Mouse (Mus musculus): ENCODE measurements around the gene Pkp3.

Gene Pkp3

GRCm38 (mm10) chr7:141093950-141094349 is 15.9 kb downstream of the Pkp3 start:
- DNase-seq (ENCODE audit: low spot score in 2 of 2) = no peak

DNA sequence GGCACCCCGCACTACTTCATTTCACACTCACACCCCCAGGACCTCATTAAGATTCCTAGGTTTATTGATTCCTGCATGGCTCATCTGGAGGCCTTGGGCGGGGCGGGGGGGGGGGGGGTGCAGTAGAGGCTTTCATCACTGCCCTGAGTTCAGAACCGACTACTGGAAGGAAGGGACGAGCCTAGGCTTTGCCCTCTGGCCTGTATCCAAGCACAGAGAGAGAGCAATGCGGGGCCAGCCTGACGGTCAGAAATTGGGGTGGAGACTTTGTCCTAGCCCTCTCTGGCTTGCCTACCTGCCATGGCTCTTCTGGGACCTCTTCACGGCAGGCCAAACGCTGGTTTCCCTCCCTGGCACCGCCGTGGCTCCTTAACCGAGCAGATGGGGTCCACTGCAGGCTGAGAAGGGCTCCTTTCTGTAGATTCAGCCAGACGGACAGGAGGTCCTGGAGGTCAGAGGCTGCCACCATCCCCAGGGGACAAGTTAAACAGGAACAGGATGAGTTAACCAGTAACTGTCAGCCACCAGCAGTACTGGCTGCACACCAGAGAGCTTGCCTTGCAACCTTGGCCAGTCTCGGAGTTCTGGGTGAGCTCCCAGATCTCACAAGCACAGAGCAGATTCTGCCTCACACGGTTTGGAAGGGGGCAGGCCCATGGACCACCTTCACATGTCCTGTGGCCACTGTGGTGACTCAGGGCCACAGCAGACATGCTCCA is 16.6 kb downstream of the Pkp3 start:
- no peak for DNase-seq (ENCODE audit: low spot score in 2 of 2)

DNA sequence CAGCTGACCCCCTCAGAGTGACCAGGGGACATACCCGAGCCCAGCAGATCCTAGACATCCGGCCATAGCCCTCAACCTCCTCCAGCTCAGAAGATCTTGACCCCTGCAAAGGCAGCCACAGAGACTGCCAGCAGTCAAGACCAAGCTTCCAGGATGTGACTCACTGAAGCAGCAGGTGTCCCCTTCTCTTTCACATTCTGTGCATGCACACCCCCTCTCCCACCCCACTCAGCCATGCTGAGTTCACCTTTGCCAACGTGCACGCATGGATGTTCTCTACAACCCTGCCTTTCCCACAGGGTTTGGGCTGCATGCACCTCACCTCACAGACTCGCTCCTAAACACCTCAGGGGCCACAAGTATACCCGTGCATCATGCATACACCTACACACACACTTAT is 18.0 kb downstream of the Pkp3 start:
- DNase-seq (ENCODE audit: low spot score in 2 of 2) = no peak

- DNase-seq (ENCODE audit: low spot score in 2 of 2) = no peak
These were observed 18.6 kb downstream of the Pkp3 start for GRCm38 (mm10) chr7:141096649-141097056.

GRCm38 (mm10) chr7:141097177-141097576 is 19.2 kb downstream of the Pkp3 start:
- no peak for DNase-seq (ENCODE audit: low spot score in 2 of 2)

DNA sequence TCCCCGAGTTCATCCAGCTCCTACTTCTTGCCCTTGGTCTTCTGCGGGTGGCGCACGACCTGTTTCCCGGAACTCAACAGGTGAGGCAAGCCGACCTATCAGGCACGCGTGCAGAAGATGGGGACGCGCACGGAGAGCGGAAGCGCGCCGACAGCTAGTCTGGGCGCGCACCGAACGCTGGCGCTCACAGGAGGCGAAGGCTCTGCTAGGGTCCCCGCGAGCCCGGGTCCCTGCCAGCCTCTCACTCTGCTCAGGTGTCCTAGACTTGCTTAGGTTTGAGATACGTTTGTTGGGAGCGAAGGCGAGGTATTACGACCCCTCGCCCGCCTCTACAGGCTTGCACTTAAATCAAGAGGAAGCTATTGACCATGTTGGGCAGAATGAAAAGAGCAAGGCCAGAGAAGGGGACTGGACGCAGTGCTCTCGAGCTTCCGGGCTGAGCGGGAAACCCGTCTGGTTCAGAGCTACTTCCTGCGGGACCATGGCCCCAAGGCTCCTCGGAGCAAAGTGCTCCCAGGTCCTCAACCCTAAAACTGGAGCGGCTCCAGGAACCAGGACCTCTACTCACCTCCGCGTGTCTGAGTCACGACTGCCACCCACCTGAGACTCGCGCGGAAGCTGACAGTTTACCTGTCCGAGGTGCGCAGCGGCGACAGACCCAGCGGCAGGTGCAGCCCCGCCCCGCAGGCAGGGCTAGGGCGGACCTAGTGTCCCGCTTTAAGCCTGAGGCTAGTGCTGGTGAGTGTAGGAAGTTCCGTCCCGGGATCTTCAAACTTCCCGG is 22.1 kb downstream of the Pkp3 start, which contains the start of gene Sigirr:
Gene Sigirr (minus strand): TSS at position 662 of the 781 bp plus-strand sequence.
- DNase-seq (ENCODE audit: low spot score in 2 of 2) = no peak

DNA sequence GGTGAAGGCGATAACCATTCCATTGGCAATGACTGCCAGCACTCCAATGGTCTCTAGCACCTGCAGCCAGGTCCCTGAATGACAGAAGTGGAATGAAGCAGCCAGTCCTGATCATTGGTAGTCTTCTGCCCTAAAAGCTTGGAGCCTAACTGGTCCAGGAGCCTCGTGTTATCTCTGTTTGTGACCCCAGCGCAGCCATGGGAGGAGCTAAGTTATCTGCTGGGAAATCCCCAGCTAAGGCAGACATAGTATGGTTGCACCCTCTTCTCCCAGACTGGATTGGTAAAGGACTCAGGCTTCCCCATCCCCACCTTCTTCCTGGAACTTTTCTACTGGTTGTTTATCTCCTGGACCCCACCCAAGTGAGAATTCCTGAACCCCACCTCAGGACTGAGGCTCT is 25.1 kb downstream of the Pkp3 start:
- no peak for DNase-seq (ENCODE audit: low spot score in 2 of 2)

DNA sequence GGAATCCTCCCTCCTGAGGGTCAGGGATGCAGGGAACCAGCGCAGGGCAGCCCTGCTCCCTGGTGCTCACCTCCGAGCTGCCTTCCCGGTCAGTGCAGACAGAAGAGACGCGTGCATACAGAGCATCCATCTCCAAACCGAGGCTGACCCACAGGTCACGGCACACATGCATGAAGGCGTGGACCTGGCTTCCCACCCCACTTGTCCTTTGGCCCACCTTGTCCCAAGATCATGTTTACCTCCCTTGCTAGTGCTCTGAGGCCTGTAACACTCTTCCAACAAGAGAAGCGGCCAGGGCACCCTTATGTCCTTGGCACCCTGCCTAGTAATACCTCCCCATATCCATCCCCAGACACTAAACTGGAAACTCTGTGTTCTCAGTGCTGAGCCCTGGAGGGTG is 37.9 kb downstream of the Pkp3 start:
- DNase-seq (ENCODE audit: low spot score in 2 of 2) = no peak

GRCm38 (mm10) chr7:141117636-141118035 is 39.6 kb downstream of the Pkp3 start, which contains the start of gene Ano9:
Gene Ano9 (minus strand): TSS chr7:141117806.
- DNase-seq (ENCODE audit: low spot score in 2 of 2) = no peak

GRCm38 (mm10) chr7:141119487-141119886 is 41.5 kb downstream of the Pkp3 start:
- no peak for DNase-seq (ENCODE audit: low spot score in 2 of 2)

GRCm38 (mm10) chr7:141120605-141121004 is 42.6 kb downstream of the Pkp3 start:
- DNase-seq (ENCODE audit: low spot score in 2 of 2) = no peak

GRCm38 (mm10) chr7:141121051-141121531 is 43.1 kb downstream of the Pkp3 start:
- DNase-seq (ENCODE audit: low spot score in 2 of 2) = no peak

- DNase-seq (ENCODE audit: low spot score in 2 of 2) = no peak
These were observed 44.2 kb downstream of the Pkp3 start, which contains the start of gene Ptdss2 for GRCm38 (mm10) chr7:141122245-141122644. Gene Ptdss2 (plus strand): TSS chr7:141122382.

DNA sequence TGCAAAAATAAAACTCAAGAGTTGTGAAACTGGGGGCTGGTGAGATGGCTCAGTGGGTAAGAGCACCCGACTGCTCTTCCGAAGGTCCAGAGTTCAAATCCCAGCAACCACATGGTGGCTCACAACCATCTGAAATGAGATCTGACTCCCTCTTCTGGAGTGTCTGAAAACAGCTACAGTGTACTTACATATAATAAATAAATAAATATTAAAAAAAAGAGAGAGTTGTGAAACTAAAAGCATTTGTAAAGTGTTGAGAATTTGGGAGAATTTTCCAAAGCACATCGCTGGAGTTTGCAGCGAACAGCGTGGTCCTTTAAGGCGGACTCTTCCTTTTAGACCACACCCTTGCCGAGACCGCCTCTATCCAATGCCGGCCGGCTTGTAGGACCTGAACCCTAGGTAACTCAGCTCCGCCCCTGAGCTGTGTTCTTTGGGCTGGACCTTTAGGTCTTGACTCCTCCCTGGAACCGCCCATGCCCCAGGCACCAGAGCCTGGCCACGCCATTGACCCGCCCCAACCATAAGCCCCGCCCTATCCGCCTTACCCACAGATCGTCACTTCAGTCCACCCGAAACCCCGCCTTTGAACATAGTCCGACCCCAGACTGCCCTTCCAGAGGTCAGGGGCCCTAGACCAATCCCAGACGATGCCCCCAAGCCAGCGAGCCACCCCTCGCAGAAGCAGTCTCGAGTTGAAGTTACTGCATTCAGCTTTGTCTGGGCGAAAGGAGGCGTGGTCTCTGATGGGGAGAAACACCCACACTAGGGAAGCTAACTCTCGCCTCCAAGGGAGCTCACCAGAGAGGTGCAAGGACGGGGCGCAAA is 44.9 kb downstream of the Pkp3 start:
- peak; percentile 83 to 90 for DNase-seq (ENCODE audit: low spot score in 2 of 2)

GRCm38 (mm10) chr7:141123517-141123856 is 45.5 kb downstream of the Pkp3 start:
- no peak for DNase-seq (ENCODE audit: low spot score in 2 of 2)

GRCm38 (mm10) chr7:141131024-141131820 is 53.2 kb downstream of the Pkp3 start:
- peak; percentile 76 to 88 for DNase-seq (ENCODE audit: low spot score in 2 of 2)

DNA sequence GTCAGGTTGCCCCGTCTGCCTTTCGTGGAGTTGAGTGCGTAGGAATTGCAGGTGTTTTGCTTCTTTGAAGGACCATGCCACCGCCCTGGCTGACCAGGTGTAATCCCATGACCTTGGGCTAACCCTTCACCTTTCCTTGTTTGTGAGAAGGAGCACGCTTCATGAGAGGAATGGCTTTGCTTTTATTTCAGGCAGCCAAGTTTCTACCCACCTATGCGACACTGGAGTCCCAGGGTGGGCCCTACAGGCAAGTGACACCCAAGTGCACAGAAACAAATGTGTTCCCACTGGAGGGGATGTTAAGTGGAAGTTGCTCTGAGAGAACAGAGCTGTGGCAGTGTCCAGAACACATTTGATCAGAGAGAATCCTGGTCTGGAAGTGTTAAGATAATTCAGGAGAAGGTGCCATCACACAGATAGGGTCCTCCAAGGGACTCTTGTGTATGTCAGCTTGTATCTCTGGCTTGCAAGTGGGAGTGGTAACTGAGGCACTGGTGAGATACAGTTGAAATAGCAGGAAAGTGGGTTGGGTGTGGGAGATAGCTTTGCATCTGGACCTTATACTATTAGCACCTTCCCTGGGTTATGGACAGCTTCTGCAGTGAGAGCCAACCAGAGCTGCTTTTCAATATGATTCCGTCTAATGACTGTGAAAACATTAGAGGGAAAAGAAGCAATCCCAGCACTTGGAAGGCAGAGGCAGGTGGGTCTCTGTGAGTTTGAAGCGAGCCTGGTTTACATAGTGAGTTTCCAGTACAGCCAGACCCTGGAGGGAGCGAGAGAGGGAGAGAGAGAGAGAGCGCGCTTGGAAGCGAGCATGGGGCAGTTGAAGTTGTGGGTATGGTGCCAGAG is 54.1 kb downstream of the Pkp3 start:
- DNase-seq (ENCODE audit: low spot score in 2 of 2) = no peak

Measured in left cerebral cortex, adult 9 months (tissue).